Mouse (Mus musculus) 3134 (cell line): ENCODE measurements around the gene Sem1.
"Not testable (repeated sequence)": the region's sequence is repeated elsewhere in the genome, so short reads cannot be mapped to it uniquely, and the experiment has no call there.

Source experiments
- DNase-seq: peaks from one replicate; pipeline ENCODE4 v3.0.0-alpha.2; 2011; ENCODE audit warnings: low spot score; ENCODE audit not compliant: insufficient read length; ENCODE audit errors: extremely low read depth

Gene Sem1

DNA sequence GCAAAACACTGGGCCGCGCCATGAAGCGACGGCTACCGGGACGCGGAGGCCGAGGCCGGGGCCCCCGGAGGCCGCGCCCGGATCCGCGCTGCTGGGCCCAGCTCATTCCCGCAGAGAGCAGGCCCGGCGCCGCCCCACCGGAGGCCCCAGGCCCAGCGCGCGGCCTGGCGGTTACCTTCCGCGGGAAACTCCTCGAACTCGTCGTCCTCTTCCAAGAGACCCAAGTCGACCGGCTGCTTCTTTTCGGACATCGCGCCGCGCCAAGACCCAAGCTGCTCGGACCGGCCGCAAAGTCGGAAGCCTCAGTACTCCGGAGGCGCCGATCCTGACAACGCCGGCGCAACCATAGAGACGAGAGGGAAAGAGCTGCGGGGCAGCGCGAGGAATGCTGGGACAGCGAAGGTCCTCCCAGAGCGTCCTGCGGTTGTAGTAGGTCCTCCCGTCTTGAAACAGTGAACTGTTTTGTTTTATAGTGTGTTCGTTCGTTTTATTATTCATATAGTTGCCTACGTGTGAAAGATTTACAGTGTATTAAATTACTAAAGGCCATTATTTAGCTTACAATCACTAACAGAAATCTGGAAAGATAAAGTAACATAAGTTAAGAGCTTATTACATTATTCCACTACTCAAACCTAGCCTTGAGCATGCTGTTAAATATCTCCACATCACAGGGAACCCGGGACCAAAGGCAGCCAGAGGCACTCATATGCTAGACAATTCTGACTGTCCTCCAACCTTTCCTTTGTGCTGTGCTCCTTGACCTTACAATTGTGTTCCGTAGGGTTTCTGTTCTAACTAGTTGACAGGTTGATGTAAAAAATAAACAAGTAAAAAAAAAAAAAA lies at the start of gene Sem1:
Gene Sem1, minus strand, starts transcription at position 360 of the 846 bp plus-strand sequence.
- DNase-seq: peak; percentile 94

DNA sequence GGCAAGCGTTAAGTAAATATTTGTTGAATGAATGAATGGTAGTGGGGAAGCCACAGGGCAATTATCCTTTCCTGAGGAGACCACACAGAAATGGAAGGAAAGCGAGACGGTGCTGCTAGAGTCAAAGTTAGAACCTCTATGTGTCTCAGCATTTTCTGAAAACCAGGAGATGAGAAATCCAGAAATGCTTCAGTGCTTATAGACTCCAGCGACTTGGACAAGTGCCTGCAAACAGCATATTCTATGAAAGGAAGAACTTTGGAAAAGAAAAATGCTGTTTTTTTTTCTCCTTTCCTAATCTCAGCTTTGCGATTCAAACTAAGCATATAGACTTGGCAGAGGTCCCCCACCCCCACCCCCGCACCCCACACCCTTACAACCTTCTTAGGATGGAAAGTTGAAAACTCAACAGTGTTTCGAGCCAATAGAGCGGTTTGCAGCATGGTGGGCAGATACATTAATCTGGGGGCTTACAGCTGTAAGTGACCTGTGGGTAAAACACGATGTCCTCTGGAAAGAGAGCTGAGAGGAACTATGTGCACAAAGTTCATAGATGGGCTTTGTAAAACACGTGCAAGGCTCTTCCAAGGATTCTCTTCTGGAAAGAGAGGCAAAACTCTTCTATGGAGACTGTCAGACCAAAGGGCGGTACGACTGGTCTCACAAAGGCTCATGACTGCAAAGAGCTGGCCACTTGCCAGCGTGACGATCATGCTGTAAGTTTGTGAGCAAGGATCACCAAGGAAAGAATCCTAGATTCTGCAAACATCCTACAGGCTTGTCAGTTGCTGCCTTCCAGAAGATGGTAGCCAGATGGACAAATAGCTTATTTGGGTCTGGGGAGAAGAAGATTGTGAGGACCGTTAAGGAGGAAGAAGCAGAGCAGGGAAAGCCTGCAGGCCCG lies 44.6 kb upstream of the Sem1 start:
- no peak for DNase-seq

DNA sequence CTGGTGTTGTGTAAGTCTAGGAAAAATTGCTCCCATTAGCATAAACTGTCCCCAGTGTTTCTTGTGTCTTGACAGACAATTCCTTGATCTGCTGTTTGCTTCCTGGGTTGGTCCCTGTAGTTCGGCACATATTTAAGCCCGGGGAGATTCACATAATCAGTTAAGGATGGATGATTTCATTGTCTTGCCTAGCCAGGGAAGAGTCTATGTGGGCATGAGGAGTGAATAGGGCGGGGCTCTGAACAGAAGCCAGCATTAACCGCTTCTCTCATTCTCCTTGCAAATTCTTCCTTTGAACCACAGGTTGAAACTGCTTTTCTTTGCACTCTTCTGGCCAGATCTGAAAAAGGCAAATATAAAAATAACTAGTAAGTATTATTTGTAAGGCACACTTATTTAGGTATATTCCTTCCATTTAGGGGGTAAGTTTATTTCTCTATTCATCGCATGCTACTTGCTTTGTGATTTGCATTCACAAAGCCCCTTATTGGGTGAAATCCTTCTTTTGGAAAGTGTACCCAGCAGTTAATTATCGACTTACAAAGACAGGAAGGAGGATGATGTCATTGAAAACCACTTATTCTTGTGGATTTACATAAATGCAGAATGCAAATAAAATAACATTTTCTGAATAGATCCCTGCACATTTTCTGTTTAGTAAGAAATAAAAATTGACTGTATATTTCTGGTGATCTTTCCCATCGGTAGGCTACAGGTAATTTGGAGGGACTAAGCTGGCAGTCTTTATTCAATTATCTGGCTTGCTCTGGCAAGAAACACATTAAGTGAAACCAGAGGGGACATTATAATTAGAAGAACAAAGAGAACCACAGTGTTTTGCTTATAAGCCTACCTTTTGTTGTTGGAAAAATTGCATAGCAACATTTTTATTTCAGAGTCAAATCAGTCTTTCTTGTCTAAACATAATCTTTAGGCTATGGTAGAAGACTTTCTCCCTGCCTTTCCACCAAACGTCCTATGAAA lies 25.4 kb upstream of the Sem1 start:
- DNase-seq: no peak

DNA sequence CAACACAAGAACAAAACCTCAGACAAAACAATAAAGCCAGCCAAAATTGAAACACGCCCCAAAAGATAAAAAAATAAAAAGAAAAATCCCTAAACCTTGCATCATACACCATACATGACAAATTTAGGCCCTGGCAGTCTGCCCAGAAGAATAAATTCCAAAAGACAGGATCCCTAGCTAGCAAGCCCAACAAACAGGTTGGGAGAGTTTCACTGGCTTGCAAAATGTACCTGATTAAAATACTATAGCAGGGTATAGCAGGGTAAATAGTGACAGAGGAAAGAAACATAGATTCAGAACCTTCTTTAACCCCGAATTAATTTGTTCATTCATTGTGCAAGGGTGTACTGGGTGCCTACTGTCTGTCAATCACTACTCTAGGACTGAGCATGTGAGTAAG lies 7.8 kb upstream of the Sem1 start:
- DNase-seq: no peak

DNA sequence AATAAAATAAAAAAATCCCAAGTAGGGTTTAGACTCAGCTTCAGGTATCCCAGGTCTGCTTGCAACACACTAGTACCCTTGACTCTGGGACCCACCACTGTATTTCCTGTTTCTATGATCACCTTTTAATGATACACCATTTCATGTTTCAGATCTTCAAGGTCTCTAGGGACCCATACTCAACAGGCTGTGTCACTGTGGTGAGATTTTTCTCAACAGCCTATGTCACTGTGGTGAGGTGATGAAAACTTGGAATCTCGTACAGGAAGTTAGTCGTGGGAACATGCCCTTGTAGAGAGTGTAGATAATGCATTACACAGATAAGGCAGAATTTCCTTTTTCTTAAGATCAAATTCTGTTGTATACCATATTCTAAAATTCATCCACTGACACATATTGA lies 3.4 kb upstream of the Sem1 start:
- DNase-seq: no peak

DNA sequence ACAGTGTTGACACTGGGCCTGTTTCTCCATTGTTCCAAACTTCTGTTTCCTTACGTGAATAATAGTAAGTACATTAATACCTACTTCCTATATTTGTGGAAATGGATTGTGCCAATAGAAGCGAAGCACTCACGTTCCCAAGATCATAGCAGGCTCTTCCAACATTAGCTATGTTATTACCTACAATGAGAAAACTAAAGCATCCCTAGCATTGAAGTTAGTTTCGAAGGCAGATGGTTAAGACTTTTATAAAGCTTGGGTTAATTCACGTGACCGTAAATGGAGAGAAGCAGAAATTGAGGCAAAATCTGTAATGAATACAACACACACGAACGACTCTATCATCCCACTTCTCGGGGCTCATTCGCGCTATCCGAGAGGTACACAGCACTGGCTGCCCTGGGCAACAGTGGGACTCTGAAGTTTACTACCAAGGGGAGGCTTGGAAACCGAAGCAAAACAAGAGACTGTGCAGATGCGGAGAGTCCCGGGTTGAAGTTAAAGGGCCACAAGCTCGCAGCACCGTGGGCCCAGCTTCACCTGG lies 650 bp downstream of the Sem1 start:
- no peak for DNase-seq

DNA sequence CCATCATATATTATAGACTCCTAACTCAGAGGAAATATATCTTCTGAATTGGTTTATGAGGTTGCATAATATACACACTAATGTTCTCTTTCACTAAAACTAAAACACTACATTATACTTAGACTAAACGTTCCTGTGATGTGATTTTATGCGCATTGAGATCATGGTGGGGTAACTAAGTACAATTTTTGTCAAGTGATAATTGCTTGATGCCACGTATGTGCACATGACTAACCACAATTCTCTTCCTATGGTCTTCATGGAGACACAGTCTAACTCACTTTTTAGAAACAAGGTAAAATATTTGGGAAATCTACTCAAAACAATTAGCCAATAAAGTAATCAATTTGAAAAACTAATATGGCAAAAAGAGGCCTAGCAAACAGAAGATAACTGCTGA lies 1.2 kb downstream of the Sem1 start:
- DNase-seq: no peak

DNA sequence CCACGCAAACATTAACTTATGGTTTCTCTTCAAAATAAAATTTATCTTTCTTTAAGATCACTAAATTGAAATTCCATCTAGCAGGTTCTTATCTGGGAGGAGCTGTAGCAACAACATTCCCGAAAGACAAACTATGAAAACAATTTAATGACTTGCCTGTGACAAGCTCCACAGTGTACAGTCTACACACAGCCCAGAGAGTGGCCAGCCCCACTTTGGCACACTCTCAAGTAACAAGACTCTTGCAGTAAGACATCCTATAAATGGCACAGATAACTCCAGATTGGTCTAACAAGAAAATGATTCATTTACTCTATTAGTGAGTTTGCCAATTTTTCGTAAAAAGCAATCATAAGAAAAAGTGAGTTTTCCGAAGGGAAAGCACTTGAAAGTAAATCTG lies 2.7 kb downstream of the Sem1 start:
- no peak for DNase-seq

DNA sequence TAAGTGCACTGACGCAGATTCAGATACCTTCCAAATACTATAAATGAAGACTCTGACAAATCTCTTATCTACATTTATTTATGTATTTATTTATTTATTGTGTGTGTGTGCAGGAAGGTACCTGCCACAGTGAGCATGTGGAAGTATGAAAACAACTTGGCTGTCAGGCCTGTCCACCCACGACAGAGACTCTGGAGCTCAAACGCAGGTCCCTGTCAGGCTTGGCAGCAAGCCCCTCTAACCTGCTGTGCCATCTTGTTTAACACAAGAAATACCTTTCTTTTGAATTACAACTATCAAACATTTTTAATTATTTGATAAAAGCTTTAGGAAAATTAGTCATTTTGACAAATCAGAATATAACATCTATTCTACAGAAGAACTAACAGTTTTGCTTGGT lies 10.0 kb downstream of the Sem1 start:
- DNase-seq: no peak

DNA sequence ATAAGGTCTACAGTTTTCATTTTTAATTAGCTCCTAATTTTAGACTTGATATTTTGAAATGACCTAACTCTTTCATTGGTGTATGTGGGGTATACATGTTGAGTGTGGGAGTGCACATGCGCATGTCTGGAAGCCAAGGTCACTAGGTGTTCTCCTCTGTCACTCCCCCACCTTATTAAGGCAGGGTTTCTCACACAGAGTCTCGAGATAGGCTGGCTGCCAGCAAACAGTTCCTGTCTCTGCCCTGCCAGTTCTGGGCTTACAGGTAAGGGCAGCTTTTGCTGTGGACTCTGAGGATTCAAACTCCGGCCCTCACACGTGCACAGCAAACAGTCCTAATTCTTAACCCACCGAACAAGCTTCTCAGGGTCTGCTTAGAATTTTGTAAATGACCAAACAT lies 14.8 kb downstream of the Sem1 start:
- DNase-seq: no peak

DNA sequence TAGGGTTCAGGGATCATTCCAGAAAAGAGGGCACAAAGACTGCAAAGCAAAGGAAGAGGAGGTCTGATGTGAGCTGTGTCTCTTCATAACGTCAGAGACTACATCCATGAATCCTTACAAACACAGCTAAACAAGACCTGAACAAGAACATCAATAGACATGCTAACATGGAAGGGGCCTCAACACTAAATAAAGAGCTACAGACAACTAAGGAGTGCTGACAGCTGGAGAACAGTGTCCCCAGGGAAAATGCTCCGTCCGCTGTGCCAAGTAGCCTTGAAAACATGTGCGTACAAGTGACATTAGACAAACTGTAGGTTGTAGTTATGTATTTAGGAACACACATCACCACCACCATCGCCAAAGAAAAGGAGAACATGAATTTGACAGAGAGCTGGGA lies 15.7 kb downstream of the Sem1 start:
- DNase-seq: no peak

DNA sequence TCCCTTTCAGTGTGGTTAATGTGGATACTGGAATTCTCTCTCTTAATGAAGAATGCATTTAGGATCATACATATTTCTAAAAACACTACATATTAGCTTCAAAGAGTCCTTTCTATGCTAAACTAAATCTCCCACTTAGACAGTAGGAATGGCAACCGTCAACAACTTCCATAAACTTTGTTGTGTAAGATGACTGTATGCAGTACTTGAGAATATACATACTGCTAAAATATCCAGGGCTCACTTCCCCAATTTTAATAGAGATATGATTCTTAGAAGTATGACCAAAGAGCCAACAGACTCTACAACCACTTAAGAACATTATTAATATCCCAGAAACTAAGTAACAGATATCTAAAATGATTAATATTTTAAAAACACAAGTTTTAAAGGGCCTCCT lies 20.8 kb downstream of the Sem1 start:
- no peak for DNase-seq

DNA sequence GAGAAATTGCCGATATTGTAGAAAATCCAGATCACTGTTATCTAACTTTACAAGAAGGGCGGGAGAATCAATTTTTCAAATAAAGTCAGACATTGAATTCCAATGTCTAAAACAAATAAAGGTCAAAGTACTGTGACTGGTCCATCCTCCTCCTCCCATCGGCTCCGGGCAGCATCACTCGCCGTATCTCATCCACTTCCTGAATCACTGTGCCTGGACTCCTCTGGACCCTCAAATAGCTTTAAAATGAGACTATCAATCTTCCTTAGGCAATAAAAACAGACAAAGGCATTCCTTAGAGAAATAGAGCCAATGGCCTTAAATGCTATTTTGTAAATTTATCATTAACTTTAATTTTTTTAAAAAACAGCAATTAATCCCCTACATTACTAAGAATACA lies 26.5 kb downstream of the Sem1 start:
- DNase-seq: no peak

DNA sequence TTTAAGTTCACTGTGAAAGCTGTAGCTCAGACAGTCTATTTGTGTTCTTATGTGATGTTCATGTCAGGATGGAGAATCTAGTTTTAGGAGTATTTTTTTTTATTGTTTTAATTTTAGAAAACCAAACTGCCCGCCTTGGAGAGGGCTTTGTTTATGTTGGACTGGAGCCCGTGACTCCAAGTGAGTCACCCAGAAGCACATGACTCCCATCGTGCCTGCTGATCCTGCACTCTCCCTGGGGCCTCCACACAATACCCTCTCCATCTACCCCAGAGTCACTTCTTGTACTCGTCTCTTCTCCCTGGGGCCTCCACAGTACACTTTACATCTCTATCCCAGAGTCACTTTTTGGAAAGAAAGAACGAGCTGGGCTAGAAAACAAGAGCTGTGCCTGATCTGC lies 30.5 kb downstream of the Sem1 start:
- DNase-seq: peak; percentile 42

DNA sequence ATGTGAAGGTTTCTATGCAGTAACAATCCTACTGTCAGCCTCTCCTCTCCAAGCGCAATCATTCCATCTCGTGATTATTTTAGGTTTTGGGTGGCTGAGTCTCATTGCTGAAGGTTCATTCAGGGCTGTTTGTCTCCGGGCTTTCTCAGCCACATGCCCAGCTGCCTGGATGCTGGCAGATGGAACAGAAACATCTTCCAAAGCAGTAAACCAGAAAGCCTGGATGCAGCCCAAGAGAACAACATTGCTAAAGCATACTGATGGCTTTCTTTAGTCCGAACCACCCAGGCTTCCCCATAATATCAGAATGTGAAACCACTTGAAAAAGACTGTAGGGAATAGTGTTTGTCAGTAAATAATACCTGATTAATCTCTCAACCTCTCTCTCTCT lies 34.2 kb downstream of the Sem1 start:
- peak; percentile 45 for DNase-seq

DNA sequence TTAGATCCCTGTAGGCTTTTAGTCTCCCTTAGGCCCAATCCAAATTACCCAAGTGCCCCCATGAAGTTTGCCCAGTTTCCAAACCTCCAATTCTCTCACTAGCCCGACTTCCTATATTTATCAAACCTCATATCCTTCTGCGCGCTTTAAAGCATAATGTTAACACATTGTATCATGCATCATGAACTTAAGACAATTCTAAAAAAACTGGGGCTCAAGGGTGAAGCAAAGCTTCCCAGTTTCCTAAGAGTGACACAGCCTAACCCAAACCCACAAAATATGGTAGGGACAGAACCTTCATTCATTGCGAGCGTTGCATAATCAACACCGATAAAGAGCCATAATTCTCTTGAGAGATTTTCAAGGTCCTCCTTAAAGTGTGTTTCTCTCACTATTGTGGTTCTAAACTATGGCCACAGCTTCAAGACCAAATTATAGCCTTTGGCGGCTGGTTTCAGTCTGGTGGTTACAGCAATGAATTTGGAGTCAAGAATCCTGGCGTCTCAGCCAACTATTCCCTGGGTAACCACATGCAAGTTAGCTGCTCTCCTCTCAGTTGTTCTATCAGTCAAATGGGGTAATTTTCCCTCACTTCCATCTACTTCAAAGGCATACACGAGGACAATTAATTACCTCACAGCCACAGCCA lies 34.7 kb downstream of the Sem1 start:
- peak; percentile 54 for DNase-seq

DNA sequence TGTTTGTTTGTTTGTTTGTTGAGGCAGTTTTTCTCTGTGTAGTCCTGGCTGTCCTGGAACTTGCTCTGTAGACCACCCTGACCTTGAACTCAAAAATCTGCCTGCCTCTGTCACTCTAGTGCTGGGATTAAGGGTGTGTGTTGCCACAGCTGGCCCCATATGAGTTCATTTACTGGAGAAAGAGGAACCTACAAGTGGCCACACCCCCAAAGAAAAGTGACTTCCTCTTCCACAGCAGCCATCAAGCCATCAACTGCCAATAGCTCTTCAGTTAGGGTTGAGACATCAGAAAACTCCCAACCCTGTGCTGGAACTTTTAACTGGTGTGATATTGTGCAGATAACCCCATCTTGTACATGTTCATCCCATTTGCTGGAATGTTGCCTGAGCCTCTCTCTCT lies 36.3 kb downstream of the Sem1 start:
- no peak for DNase-seq

DNA sequence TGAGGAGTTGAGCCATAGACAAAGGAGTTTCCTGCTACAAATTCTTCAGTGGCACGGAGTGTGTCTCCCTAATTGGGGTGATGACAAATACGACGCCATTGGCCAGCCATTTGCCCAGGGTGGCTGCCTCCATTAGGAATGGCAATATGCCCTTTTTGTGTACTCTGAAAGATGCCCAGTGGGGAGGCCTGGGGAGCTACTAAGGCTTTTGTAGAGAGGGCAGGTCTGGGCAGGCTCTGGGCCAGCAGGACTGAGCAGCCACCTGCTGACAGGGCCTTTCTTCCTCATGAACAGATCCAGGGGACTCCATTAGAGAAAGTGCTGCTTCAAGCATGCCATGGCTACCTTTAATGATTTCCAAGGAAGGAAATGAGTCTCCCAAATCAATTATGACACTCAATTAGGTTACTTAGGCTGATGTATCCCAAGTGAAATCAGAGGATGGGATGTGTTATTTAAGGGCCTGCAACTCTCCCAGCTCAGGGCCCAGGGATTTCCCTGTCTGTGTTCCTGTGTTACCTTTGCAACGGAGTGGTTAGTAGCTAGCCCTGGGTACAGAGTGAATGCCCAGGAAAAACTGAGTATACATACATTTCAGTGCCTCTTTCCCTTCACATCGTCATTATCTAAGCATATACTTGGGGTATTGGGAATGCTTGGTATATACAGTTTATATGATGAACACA lies 41.5 kb downstream of the Sem1 start:
- DNase-seq: no peak

DNA sequence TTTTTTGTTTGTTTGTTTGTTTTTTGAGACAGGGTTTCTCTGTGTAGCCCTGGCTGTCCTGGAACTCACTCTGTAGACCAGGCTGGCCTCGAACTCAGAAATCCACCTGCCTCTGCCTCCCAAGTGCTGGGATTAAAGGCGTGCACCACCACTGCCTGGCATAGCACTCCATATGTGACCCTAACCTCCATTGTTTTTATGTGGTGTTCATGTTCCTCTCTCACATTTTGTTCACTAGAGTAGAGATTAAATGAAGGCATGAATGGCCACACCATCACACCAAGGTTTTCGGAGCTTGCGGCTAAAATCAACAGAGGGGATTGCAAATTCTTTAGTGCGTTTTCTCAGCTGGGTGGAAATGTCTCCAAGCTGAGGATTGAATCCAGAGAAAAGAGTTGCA lies 42.1 kb downstream of the Sem1 start:
- DNase-seq: not testable (repeated sequence)
